Mouse (Mus musculus) adrenal gland, adult 10 weeks (tissue): ENCODE results near the gene Ccl22. TPM values are rescaled to one million over a fixed set of nuclear protein-coding genes. Genes with fewer than 3 reads are reported as not detected.

Experiments used
- polyA plus RNA-seq: library from polyadenylated mRNA; stranded (reverse); fragments of 350-450 nt; fragmentation: Illumina TruSeq; extraction: RNeasy Lipid Tissue Mini Kit (QIAGEN cat#74804); gene quantifications from one replicate; pipeline ENCODE4 v1.2.3, GENCODE M21; 2014; ENCODE audit warnings: low read depth, low replicate concordance

Gene Ccl22
- not detected for polyA plus RNA-seq

GRCm38 (mm10) chr8:94745476-94746184 is at the start of gene Ccl22:
TSS of gene Ccl22 (plus strand) at chr8:94745590.

GRCm38 (mm10) chr8:94695994-94696384 is 49.4 kb upstream of the Ccl22 start, which contains the start of gene Pllp:
TSS of gene Pllp (minus strand) at chr8:94696278.

GRCm38 (mm10) chr8:94771941-94772670 is 26.7 kb downstream of the Ccl22 start, which contains the start of gene Cx3cl1:
TSS of gene Cx3cl1 (plus strand) at chr8:94772009.

Other genes starting within 250 kb of the Ccl22 start
- 7.1 TPM for gene Cpne2, start 212.6 kb upstream of the Ccl22 start, polyA plus RNA-seq
- gene Rspry1, start 143.7 kb upstream of the Ccl22 start, polyA plus RNA-seq, result 47.7 TPM
- 66.5 TPM for gene Fam192a, start 143.6 kb upstream of the Ccl22 start, polyA plus RNA-seq
- 303 TPM for gene Arl2bp, start 79.0 kb upstream of the Ccl22 start, polyA plus RNA-seq
- gene Pllp, start 49.3 kb upstream of the Ccl22 start, polyA plus RNA-seq, result not detected
- gene Cx3cl1, start 26.4 kb downstream of the Ccl22 start, polyA plus RNA-seq, result 2.1 TPM
- gene Ccl17, start 64.9 kb downstream of the Ccl22 start, polyA plus RNA-seq, result not detected
- 23.5 TPM for gene Coq9, start 92.7 kb downstream of the Ccl22 start, polyA plus RNA-seq
- 6.9 TPM for gene Ciapin1, start 92.8 kb downstream of the Ccl22 start, polyA plus RNA-seq
- 6.4 TPM for gene Polr2c, start 111.9 kb downstream of the Ccl22 start, polyA plus RNA-seq
- 1.5 TPM for gene Dok4, start 130.7 kb downstream of the Ccl22 start, polyA plus RNA-seq
- not detected for gene Ccdc102a, start 172.5 kb downstream of the Ccl22 start, polyA plus RNA-seq
- gene Adgrg5, start 178.1 kb downstream of the Ccl22 start, polyA plus RNA-seq, result not detected
- 1.6 TPM for gene Adgrg1, start 229.2 kb downstream of the Ccl22 start, polyA plus RNA-seq